Mouse (Mus musculus): ENCODE data around the gene Reep3.

DNA sequence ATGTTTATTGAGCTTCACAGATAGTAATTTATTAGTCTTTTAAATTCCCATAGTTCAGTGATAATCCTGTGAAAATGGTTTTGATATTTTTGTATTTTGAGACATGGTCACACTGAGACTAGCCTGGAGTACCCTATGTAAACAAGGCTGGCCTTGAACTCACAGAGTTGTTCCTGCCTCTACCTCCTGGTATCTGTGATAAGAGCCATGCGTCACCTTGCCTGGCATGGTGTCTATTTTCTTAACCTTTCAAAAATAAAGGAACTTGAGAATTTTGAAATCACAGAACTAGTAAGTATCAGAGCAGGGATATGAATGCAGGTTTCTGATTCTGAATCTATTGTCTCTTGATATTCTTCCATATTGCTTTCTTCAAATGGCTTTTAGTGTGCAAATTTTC lies 35.0 kb upstream of the Reep3 start:
- TF ChIP-seq MYOG (IDR thresholded peaks at IDR 0.05; ENCODE audit: control insufficient read depth, extremely low read depth, insufficient read length): no peak
- no peak for TF ChIP-seq MAX (IDR thresholded peaks at IDR 0.05)
